Mouse (Mus musculus) adrenal gland, adult 8-10 months (tissue): ENCODE measurements around the gene Srsf12. TPM values are rescaled to one million over a fixed set of nuclear protein-coding genes. Genes with fewer than 3 reads are reported as not detected.

Experiments used
- DNase-seq: peaks from one replicate; pipeline ENCODE4 v3.0.0; 2022
- total RNA-seq, 4 experiments: library from RNA; stranded (reverse); gene quantifications; 2 replicates each; pipeline ENCODE4 v1.2.4; 2022

Srsf12 gene
- 1 to 10 TPM in 3 of 4 experiments, under 1 TPM in 1; 0.63 to 2.4 (median 2.1) TPM for total RNA-seq

DNA sequence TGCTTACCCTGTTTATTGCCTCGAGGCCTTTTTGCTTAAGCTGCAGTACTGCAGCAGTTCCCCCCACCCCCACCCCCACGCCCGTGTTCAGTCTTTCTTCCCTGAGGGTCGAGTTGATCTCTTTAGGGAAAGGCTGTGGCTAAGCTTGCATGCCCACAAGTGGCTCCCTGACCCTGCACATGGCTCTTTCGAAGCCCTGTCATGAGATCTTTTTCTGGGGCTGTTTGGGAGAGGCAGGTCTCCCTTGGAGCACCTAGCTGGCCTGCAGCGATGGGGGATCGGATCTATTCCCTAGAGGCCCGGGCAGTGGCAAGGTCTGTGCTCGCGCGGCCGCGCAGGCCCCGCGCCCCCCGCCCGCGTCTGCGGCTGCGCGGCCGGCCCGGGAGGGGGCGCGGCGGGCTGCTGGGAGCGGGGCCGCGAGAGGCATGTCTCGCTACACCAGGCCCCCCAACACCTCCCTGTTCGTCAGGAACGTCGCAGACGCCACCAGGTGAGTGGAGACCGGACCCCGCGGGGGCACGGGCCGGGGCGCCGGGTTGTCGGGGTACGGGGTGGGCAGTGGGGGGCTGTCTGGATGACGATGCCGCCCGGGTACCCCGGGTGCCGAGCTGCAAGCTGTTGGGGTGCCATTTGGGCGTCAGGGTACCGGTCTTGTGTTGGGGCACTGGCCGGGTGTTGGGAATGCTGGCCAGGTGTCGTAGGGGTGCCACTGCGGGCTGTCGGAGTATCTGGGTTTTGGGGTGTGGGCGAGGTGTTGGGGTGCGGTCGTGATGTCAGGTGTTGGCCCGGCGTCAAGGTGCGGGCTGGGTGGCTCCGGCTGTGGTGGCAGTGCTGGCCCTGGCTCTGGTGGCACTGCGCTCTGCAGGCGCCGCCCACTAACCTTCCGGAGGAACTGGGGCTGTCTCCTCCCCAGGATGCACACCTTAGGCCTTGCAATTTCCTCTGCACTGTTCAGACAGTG, at the start of gene Srsf12:
Gene Srsf12 (plus strand): TSS at position 111 of the 961 bp plus-strand sequence.
- DNase-seq: no peak

DNA sequence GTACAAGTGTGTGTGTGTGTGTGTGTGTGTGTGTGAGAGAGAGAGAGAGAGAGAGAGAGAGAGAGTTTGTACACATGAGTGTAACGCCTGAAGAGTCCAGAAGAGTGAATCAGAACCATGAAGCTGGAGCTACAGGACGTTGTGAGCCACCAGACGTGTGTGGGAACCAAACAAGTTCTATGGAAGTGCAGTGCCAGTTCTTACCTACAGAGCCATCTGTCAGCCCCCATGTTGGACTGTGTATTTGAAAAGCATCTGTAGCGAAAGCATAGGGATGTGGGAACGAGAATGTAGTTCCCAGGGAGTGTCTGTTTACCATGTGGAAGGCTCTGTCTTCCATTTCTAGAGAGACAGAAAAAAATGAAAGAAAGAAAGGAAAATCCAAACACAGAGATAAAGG, 25.3 kb upstream of the Srsf12 start:
- DNase-seq: no peak

DNA sequence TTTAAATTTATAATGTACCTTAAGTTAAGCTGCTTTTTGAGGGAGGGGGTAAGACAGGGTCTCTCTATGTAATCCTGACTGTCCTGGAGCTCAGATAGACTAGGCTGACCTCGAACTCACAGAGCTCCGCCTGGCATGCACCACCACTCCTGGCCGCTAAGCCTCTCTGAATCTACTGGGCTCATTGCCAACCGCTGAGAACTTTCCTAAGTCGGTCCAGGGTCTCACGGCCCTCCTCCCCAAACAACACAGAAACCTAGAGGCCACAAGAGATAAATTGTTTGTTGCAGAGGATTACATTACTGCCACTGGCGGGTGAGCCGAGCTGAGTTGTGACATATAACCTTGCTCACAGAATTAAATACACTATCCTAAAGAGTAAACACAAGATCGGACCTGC, 20.6 kb upstream of the Srsf12 start:
- DNase-seq: peak; percentile 75

DNA sequence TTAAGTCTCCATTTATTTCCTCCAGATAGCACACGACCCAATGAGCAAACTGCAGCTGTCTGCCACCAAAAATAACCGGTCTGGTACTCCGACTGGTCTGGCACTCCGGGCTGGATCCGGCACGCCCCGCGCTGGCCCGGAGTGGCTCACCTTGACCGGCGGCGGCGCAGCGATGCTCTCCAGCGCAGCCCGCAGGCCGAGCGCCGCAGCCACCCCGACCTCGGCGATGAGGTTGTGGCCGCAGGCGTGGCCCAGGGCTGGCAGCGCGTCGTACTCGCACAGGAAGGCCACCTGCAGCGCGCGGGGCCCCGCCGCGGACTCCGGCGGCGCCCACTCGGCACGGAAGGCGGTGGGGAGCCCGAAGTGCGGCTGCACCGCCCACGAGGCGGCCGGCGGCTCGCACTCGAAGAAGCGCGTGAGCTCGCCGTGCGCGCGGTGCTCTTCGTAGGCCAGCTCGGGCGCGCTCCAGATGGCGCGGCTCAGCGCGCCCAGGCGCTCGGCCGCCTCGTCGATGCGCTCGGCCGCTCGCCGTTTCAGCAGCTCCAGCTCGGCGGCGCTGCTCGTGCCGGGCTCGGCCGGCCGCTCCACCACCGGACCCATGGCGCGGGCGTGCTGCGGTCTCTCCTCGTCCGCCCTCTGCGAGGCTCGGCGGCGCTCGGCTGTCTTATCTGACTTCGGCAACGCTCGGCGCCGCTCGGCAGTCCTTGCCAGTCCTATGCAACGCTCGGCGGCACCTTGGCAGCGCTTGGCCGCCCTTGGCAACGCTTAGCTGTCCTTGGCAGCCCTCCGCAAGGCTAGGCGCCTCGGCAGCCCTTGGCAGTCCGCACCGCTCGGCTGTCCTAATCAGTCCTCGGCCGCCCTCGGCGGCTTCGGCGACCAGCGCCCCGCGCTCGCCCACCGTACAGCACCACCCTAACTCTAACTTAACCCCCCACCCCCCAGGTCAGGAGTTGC, 19.7 kb upstream of the Srsf12 start:
- peak; percentile 92 for DNase-seq

DNA sequence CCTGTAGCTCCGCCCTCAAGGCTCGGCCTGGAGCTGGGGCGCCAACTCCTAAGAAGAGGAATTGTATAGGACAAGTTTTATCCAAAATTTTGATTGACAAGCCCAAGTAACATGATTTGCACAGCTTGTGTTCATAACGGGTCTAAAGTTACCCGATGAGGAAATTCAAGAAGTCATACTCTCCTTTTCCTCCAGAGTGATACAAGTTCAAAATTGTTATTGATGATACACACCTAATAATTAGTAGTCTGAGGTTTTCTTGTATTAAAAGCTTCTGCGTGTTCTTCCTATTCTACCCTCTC, 19.1 kb upstream of the Srsf12 start, which contains the start of gene Pm20d2:
Gene Pm20d2 (minus strand): TSS at position 3 of the 302 bp plus-strand sequence.
- DNase-seq: no peak

DNA sequence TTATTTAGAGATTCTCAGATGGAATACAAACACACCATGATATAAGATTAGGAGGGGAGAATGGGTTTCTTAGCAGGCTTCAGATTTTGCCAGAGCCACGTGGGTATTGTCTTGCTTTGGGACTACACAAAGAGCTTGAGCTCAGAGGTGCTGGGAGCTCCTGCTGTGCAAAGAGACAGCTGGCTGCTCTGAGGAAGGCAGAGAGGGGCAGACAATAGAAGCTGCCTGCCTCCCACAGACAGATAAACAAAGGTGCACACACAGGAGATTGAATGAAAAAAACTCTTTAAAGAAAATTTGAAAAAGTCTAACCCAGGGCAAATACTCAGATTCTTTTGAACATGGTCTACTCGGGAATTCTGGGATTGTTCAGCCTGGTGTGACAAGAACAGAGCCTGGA, 10.7 kb upstream of the Srsf12 start:
- no peak for DNase-seq

DNA sequence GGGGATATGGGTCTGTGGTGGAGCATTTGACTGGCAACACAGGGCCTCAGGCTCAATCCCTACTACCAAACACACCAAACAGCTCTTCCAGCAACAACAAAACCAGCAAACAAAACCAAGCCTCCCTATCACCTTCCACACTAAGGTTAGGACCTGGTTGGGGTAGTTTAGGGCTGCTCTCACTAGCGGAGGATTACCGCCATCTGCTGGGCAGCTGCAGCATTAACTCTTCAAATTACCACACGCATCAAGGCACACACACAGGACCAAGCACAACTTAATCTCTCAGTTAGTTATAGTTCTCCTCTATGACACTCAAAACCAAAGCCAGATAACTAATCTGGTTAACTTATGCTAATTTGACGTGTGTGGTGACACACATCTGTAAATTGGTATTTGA, 4.1 kb upstream of the Srsf12 start:
- peak; percentile 20 for DNase-seq

DNA sequence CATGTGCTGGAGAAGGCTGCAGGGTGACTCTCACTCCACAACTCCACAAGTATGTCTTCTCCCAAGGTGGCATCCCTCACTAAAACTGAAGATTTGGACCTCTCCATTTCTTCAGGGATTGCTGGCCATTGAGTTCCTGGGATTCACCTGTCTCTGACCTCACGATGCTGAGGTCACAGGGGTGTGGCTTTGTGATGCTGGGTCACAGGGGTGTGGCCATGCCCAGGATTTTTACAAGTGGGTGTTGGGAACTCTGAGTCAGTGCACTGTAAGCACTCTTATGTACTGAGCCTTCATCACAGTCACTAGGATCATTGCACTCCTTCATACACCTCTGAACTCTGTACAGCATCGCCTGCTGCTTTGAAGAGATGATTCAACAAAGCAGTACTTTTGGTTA, 1.2 kb upstream of the Srsf12 start:
- DNase-seq: no peak

DNA sequence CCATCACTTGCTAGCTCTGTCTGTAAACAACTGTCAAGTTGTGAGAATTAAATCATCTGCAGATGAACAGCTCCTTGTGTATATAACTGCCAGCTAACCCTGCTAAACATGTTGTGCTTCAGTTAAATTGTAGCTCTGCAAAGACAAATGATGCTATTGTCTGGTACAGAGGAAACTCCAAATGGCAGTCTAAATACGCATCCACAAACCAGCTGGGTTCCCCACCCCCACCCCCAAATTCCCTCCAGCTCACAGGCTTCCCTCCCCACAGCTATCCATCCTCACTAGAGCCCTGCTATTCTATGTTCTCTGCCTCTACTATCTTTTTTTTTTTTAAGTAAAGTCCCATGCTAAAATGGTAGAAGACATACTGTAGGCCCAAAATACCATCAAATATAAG, 13.1 kb downstream of the Srsf12 start:
- DNase-seq: no peak

DNA sequence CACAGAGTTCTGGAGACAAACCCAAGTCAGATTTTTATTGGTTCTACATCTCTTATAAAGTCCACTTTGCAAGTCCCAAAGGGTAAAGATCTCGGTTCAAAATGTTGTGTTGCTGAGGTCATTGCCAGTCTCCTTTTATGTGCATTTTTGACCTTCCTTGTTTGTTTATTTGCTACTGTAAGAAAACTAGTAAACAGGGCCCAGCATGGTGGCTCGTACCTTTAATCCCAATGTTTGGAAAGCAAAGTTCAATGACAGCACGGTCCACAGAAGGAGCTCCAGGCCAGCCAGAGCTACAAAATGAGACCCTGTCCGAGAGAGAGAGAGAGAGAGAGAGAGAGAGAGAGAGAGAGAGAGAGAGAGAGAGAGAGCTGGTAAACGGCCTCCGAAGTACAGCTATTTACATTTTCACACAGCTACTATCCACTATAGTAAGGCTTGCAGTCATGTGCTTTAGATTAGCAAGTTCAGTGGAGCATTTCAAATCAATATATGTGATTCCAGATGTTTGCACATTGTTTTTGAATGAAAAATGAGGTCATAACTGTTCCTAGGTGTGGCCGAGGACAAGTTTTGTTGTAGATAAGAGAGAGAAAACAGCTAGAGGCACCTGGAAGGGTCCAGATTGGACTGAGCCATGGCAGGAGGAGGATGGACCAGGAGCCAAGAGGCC, 15.3 kb downstream of the Srsf12 start:
- no peak for DNase-seq

DNA sequence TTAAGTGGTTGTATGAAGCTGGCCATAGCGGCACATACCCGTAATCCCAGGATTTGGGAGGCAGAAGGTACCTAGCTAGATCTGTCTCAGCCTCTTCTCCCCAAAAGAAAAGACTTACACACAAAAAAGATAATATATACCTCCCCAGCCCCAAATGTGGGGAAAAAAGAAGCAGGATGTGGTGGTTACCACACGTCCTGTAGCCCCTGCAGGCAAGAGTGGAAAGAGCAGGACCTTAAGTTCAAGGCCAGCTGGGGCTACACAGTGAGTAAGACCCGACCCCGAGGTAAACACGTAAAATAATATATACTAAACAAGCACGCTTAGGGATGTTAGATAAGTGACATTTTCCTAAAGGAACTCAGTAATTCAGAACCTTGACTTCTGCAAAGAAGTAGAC, 18.4 kb downstream of the Srsf12 start:
- no peak for DNase-seq

DNA sequence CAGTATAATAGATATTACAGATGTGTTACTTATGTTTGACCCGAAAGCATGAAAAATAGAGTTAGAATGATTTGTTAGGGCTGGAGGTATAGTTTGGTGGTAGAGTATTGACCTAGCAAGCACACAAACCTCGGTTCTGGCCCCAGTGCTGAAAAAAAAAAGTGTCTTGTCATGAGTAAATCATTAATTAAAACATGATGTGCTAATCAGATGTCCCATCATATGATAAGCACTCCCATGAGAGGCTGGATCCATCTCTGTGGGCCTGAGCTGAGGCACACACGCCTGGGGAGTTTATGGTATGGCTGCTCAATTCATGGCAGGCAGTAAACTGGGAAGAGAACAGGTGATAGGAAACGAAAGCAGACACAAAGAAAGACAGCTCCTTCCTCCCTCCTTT, 20.8 kb downstream of the Srsf12 start:
- DNase-seq: no peak

DNA sequence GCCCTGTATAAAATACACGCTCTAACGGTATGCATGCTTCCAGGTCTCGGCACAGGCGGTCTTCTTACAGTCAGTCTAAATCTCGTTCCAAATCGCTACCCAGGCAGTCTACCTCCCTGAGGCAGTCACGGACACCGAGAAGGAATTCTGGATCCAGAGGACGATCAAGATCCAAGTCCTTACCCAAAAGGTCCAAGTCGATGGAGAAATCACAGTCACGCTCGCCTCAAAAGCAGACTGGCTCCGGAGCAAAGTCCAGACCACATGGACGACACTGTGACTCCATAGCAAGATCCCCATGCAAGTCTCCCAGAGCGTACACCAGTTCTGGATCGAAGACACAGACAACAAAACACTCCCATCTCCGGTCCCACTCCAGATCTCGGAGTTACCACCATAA, 22.1 kb downstream of the Srsf12 start:
- no peak for DNase-seq

DNA sequence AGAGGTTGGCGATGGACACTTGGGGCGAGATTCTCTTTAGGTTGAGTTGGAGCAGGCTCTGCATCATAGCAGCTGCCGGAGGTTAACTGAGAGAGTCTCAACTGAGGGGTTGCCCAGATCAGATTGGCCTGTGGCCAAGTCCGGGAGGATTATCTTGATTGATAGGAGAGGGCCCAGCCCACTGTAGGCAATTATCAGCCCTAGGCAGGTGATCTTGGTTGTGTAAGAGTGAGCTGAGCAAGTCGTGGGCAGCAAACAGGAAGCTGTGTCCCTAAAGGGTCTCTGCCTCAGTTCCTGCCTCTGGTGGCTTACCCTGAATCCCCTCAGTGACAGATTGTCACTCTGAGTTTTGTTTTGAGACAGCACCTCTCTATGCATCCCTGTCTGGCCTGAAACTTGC, 33.7 kb downstream of the Srsf12 start:
- no peak for DNase-seq

DNA sequence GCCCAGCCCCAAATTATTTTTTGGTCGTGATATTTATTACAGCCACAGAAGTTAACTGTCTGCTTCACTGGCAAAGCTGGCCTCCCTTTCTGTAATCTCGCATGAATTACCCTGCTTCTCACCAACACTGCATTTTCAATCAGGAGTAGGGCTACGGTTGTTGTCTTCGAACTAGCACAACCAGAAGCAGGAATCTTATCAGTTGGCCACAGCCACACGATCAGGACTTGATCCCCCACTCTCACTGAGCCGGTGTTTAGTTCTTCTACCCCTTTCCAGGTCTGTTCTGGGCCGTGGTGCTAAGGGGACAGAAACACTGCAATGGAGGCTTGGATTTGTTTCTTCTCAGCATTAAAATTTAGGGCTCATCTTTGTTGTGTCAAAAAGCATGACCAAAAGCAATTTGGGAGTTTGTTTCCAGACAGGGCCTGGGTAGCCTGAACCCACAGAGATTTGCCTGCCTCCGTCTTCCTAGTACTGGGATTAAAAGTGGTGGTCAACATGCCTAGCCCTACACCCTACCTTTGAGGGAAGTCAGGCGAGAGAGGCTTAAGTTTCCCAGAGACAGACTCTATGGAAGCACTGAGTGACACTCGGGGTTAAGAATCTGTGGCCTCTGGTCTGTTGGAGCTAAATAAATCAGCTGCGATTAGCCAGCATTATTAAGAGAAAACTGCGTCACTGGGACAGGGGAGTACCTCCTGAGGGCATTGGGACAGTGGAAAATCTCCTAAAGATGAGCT, 34.4 kb downstream of the Srsf12 start:
- DNase-seq: no peak

DNA sequence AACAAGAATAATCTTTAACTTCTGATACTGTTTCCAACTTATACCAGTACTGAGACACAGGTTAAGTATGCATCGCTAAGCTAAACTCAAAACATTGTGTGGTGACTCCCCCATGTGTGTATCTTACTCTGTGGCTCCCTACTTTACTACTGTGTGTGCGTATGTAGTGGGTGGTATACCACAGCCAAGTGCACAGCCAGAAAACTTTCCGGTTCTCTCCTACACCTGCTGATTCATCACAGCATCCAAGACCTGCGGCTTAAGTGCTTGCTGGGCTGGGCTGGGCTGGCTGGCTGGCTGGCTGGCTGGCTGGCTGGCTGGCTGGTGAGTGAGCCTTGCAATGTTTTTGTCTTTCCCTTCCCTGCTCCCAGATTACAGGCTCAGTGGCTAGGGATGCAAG, 35.1 kb downstream of the Srsf12 start:
- no peak for DNase-seq

DNA sequence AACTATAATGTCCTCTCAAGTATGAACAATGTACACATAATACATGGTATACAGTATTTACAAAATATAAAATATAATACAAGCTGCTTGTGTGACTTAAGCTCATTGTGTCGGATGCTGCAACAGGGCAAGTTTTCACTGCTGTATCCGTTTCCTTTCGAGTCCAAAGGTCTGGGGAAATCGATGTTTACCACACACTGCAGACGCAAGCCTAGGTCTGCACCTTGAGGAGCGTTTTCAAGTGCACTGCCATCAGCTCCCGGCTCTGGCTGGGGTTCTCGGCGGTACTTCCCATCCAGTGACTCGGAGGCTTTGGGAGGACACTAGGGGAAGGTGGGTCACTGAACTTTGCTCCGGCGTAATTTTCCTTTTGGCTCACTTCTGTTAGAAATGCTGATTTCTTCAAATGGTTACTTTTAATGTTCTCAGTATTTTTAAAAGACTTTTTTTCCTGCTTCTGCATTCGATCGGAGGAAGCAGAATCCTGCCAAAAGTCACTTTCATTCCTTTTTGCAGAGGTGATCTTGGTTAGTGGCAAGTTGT, 37.1 kb downstream of the Srsf12 start:
- no peak for DNase-seq

DNA sequence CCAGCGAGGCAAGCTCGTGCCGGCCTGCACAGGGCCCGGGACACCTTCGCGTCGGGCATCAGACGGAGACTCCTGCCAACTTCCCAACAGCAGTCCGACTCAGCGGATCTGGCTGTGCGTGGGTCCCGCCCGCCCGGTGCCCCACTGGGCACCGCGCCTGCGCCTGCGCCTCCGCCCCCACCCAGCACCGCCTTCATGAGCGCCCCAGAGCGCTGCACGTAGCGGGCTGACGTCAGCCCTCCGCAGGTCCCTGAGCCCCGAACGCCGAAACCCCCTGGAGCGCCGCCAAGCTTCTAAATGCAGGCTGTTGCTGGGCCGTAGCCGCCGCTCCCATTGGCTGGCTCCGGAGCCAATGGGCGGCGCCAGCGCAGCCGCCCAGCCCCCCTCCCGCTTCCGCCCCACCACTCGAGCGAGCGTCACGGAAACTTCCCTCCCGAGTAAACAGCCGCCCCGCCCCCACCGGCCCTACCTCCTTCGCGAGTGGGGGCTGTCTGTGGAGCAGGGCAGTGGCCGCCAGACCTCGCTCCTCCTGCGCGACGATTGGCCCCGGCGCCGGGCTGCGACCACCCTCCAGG, 38.8 kb downstream of the Srsf12 start:
- peak; percentile 99 for DNase-seq

DNA sequence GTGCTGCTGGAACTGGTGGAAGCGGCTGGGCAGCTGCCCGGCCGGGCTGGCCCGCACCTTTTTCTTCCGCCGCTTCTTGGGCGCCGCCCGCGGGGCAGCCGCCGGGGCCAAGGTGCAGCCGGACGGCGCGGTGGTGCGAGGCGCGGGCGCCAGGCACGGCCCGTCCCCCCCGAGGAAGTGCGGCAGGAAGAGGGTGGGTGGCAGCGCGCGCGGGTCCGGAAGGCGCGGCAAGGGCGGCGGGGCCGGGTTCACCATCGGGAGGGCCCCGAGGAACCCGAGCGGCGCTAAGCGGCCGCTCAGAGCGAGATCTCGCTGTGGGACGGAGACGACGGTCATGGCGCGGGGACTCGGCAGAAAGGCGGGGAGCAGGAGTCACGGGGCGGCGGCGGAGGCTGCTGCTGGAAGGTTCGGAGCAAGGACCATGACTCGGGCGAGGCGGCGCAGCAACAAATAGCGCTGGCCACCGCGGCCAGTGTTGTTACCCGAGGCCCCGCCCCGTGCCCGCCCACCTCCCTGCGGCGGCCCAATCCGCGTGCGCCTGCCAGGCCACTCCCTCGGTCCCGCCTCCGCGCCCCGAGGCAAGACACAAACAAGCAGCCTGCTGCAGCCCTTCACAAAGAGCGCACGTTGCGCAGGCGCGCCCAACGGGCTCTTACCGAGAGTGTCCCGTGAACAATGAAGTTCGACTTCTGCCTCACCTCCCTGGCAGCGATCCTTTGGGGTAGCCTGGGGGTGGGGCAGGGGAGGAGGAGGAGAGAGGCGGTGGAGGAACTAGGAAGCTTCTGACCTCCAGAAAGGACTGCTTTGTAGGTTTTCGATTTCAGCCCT, 39.5 kb downstream of the Srsf12 start:
- peak; percentile 98 for DNase-seq

DNA sequence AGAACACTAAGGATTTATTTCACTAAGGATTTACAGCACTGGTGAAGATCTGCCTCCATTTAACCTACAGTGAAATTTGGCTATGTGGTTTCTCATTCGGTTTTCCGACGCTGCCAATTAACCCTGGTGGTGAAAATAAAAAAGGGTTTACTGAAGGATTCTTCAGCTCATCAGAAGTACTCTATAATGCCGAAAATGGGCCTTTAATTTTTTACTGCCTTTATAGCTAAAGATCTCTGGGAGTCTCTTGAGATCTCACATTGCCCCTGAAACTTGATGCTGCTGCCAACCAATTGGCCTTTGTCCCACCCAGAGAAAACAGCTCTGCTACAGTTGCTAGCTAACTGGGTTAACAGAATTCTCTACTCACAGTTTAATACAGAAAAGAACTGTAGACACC, 40.1 kb downstream of the Srsf12 start:
- no peak for DNase-seq
